In genomic region chr6:135865832-135866231, GRCm38 (mm10) we compare ENCODE assay signal across 16 mouse cellular contexts.
DNase-seq lines count a peak whose midpoint lies in the region; ATAC-seq and TF ChIP-seq lines count a peak whose summit lies in the region.
"Had no signal": no experiment of that assay in that cellular context is flagged by ENCODE, and none has a peak within 500 bp of the region (broad histone marks: within the 10 kb centered on the region; RNA-seq: fewer than 3 reads in every experiment).

No protein-coding gene starts in this region.

- H3K27me3 ChIP-seq in hindbrain, embryonic 14.5 days (ENCODE audit: control insufficient read depth, insufficient read depth, low read length) = no peaks in the 10 kb centered on the region
- no peaks in the 10 kb centered on the region for H3K27me3 ChIP-seq in hindbrain, embryonic 11.5 days (ENCODE audit: control insufficient read depth, insufficient read depth, low read length)
- no peaks in the 10 kb centered on the region for H3K27me3 ChIP-seq in liver, postnatal 0 days (ENCODE audit: insufficient read depth, low read length)
- H3K27me3 ChIP-seq in heart, embryonic 10.5 days (ENCODE audit: insufficient read depth, poor library complexity, severe bottlenecking) = no peaks in the 10 kb centered on the region
- H3K27me3 ChIP-seq: limb, embryonic 12.5 days; lung, embryonic 15.5 days had no signal

- no peak for TF ChIP-seq CTCF in liver, postnatal 0 days (IDR thresholded peaks at IDR 0.05; ENCODE audit: low read depth)

- H3K4me2 ChIP-seq in hindbrain, embryonic 14.5 days (replicated peaks) = no peak overlapping the region
- no peak overlapping the region for H3K4me2 ChIP-seq in hindbrain, embryonic 11.5 days (replicated peaks; ENCODE audit: low read depth, low read length)
- H3K4me2 ChIP-seq in liver, postnatal 0 days (ENCODE audit: low read depth, low read length) = no peak overlapping the region
- H3K4me2 ChIP-seq: limb, embryonic 12.5 days; lung, embryonic 15.5 days had no signal

- WGBS in hindbrain, embryonic 14.5 days = 55% methylated on average over 7 of the region's 7 CpGs
- WGBS in hindbrain, embryonic 11.5 days = 77% methylated on average over 7 of the region's 7 CpGs
- WGBS in liver, postnatal 0 days (ENCODE audit: insufficient replicate concordance) = 75% methylated on average over 7 of the region's 7 CpGs
- WGBS in heart, embryonic 10.5 days = 87% methylated on average over 7 of the region's 7 CpGs

- H3K4me3 ChIP-seq in hindbrain, embryonic 14.5 days (replicated peaks; ENCODE audit: low read length) = no peak overlapping the region
- H3K4me3 ChIP-seq in hindbrain, embryonic 11.5 days (ENCODE audit: low read depth, low read length) = no peak overlapping the region
- H3K4me3 ChIP-seq in liver, postnatal 0 days (ENCODE audit: low read depth, low read length) = no peak overlapping the region
- H3K4me3 ChIP-seq in heart, embryonic 10.5 days = no peak overlapping the region
- H3K4me3 ChIP-seq: erythroblast, embryonic 14.5 days; limb, embryonic 12.5 days; lung, embryonic 15.5 days had no signal

- H3K9ac ChIP-seq in hindbrain, embryonic 14.5 days = no peak overlapping the region
- no peak overlapping the region for H3K9ac ChIP-seq in hindbrain, embryonic 11.5 days (ENCODE audit: low read depth, low read length)
- H3K9ac ChIP-seq in liver, postnatal 0 days (replicated peaks) = no peak overlapping the region
- H3K9ac ChIP-seq: limb, embryonic 12.5 days; lung, embryonic 15.5 days had no signal

- H3K9me3 ChIP-seq in hindbrain, embryonic 14.5 days (ENCODE audit: control insufficient read depth, low read length) = no peaks in the 10 kb centered on the region
- no peaks in the 10 kb centered on the region for H3K9me3 ChIP-seq in hindbrain, embryonic 11.5 days (ENCODE audit: control insufficient read depth, low read length)
- no peaks in the 10 kb centered on the region for H3K9me3 ChIP-seq in liver, postnatal 0 days (ENCODE audit: low read length)
- H3K9me3 ChIP-seq in heart, embryonic 10.5 days = no peaks in the 10 kb centered on the region
- H3K9me3 ChIP-seq: limb, embryonic 12.5 days; lung, embryonic 15.5 days had no signal

- no peak for TF ChIP-seq EP300 in liver, postnatal 0 days (IDR thresholded peaks at IDR 0.05; ENCODE audit: low read depth)

- no peaks in the 10 kb centered on the region for H3K36me3 ChIP-seq in hindbrain, embryonic 14.5 days (replicated peaks; ENCODE audit: control insufficient read depth, insufficient read depth)
- H3K36me3 ChIP-seq in hindbrain, embryonic 11.5 days (ENCODE audit: control insufficient read depth, insufficient read depth, low read length) = no peaks in the 10 kb centered on the region
- no peaks in the 10 kb centered on the region for H3K36me3 ChIP-seq in liver, postnatal 0 days (replicated peaks; ENCODE audit: insufficient read depth, low read length)
- H3K36me3 ChIP-seq in heart, embryonic 10.5 days = no peaks in the 10 kb centered on the region
- H3K36me3 ChIP-seq: limb, embryonic 12.5 days; lung, embryonic 15.5 days had no signal

- peak overlapping the region; percentile 32; the same call in 1 of the 2 replicates for H3K27ac ChIP-seq in hindbrain, embryonic 14.5 days
- H3K27ac ChIP-seq in hindbrain, embryonic 11.5 days (ENCODE audit: low read depth, low read length) = no peak overlapping the region
- H3K27ac ChIP-seq in liver, postnatal 0 days (ENCODE audit: low read depth) = no peak overlapping the region
- H3K27ac ChIP-seq in heart, embryonic 10.5 days = no peak overlapping the region
- H3K27ac ChIP-seq: limb, embryonic 12.5 days; lung, embryonic 15.5 days had no signal

- 0 out of 2 replicates have a peak, but pooled peaks cover 2% of the 10 kb centered on the region for H3K4me1 ChIP-seq in hindbrain, embryonic 14.5 days (replicated peaks; ENCODE audit: control insufficient read depth, insufficient read depth, low read length)
- H3K4me1 ChIP-seq in hindbrain, embryonic 11.5 days (replicated peaks; ENCODE audit: control insufficient read depth, insufficient read depth, low read length) = no peaks in the 10 kb centered on the region
- H3K4me1 ChIP-seq in liver, postnatal 0 days (ENCODE audit: insufficient read depth) = no peaks in the 10 kb centered on the region
- H3K4me1 ChIP-seq in heart, embryonic 10.5 days = no peaks in the 10 kb centered on the region
- H3K4me1 ChIP-seq: limb, embryonic 12.5 days; lung, embryonic 15.5 days had no signal

- ATAC-seq in hindbrain, embryonic 14.5 days (ENCODE audit: low FRiP score) = 0 out of 2 replicates have a peak, but pooled peaks have one; percentile 46
- no peak for ATAC-seq in hindbrain, embryonic 11.5 days (ENCODE audit: low FRiP score)
- ATAC-seq in liver, postnatal 0 days = no peak

- DNase-seq in hindbrain, embryonic 14.5 days (ENCODE audit: low spot score) = no peak
- no peak for DNase-seq in hindbrain, embryonic 11.5 days (ENCODE audit: low spot score)
- DNase-seq in layer of hippocampus, adult 11-12 months (ENCODE audit: low spot score) = peak; percentile 79
- DNase-seq in left cerebral cortex, adult 9 months (ENCODE audit: low spot score in 2 of 2) = peak; percentile 54 to 78
- peak; percentile 78 to 81 for DNase-seq in right cerebral cortex, postnatal 36 days (ENCODE audit: low spot score in 2 of 2)
- no peak for DNase-seq in liver, postnatal 0 days
- no peak for DNase-seq in urinary bladder, postnatal 10 days (ENCODE audit: low spot score)
- DNase-seq in heart, embryonic 10.5 days (ENCODE audit: low spot score) = no peak
- DNase-seq: adrenal gland, postnatal 10 days; embryo, embryonic 11 days; heart, adult 18-20 months; kidney, adult 2 months; thymus, postnatal 4 days had no signal

Comparison
In these comparisons a context has a peak if more than half of its experiments do, and no peak if none do; other contexts are left out.
1. DNase-seq: peak in layer of hippocampus, adult 11-12 months (single experiment), left cerebral cortex, adult 9 months (2 of 2) and right cerebral cortex, postnatal 36 days (2 of 2); none in hindbrain, embryonic 14.5 days (single experiment), hindbrain, embryonic 11.5 days (single experiment), liver, postnatal 0 days (single experiment), urinary bladder, postnatal 10 days (single experiment) and heart, embryonic 10.5 days (single experiment).